Mouse (Mus musculus): ENCODE measurements around the gene Tspan1. TPM values are rescaled to one million over a fixed set of nuclear protein-coding genes. Genes with fewer than 3 reads are reported as not detected.

Gene Tspan1
- polyA plus RNA-seq, 1 experiment from 2014 or later: 0.06 TPM

GRCm38 (mm10) chr4:116149812-116150155 is 17.6 kb downstream of the Tspan1 start:
- in situ Hi-C loops (cut with MboI; ENCODE audit: low pct_unique_long_range_greater_than_20kb): no loop called here
- no peak for DNase-seq (ENCODE audit: low read depth, low spot score)
- ChIA-PET POLR2A (interaction anchor here (0.6 kb wide), 1 partner anchor 69 kb away, joined by 3 read pairs; no protein-coding TSS in a partner anchor), CTCF (no interaction called here)
- no peak for TF ChIP-seq CTCF (IDR thresholded peaks at IDR 0.05)
- H3K27me3 ChIP-seq: no peaks in the 10 kb centered on the region
- no peak for ATAC-seq

- CTCF ChIA-PET: no interaction called here
- in situ Hi-C loops (cut with MboI; ENCODE audit: low pct_unique_long_range_greater_than_20kb): no loop called here
- POLR2A ChIA-PET: interaction anchor here (0.6 kb wide), 2 partner anchors 158 to 640 kb away, joined by 3 read pairs; no protein-coding TSS in a partner anchor
Measured at GRCm38 (mm10) chr4:116143891-116144717, 23.3 kb downstream of the Tspan1 start.

GRCm38 (mm10) chr4:116143317-116143811 is 24.0 kb downstream of the Tspan1 start:
- DNase-seq (ENCODE audit: low read depth, low spot score) (no peak), ATAC-seq (no peak)
- in situ Hi-C loops (cut with MboI; ENCODE audit: low pct_unique_long_range_greater_than_20kb): no loop called here
- no peaks in the 10 kb centered on the region for H3K27me3 ChIP-seq
- CTCF ChIA-PET: no interaction called here
- POLR2A ChIA-PET: no interaction called here
- TF ChIP-seq CTCF (IDR thresholded peaks at IDR 0.05): no peak

More at GRCm38 (mm10) chr4:116143891-116144717, 23.3 kb downstream of the Tspan1 start:
- H3K27me3 ChIP-seq: no peaks in the 10 kb centered on the region
- ATAC-seq (peak; percentile 78), DNase-seq (ENCODE audit: low read depth, low spot score) (no peak)
- no peak for TF ChIP-seq CTCF (IDR thresholded peaks at IDR 0.05)

GRCm38 (mm10) chr4:116142269-116142668 is 25.1 kb downstream of the Tspan1 start:
- ChIA-PET POLR2A (interaction anchor here (1.8 kb wide), 1 partner anchor 8 kb away, joined by 5 read pairs; the partner anchor contains the start of gene Lurap1), CTCF (no interaction called here)
- H3K27me3 ChIP-seq: no peaks in the 10 kb centered on the region
- TF ChIP-seq CTCF (IDR thresholded peaks at IDR 0.05): no peak
- no peak for DNase-seq (ENCODE audit: low read depth, low spot score)
- ATAC-seq: no peak
- in situ Hi-C loops (cut with MboI; ENCODE audit: low pct_unique_long_range_greater_than_20kb): no loop called here

- no peak for TF ChIP-seq CTCF (IDR thresholded peaks at IDR 0.05)
- CTCF ChIA-PET: no interaction called here
Measured at GRCm38 (mm10) chr4:116141736-116142135, 25.7 kb downstream of the Tspan1 start.

GRCm38 (mm10) chr4:116140801-116141574 is 26.4 kb downstream of the Tspan1 start:
- H3K27me3 ChIP-seq: no peaks in the 10 kb centered on the region
- in situ Hi-C loops (cut with MboI; ENCODE audit: low pct_unique_long_range_greater_than_20kb): no loop called here
- POLR2A ChIA-PET: interaction anchor here (1.8 kb wide), 1 partner anchor 10 kb away, joined by 5 read pairs; the partner anchor contains the start of gene Lurap1
- CTCF ChIA-PET: no interaction called here
- ATAC-seq: no peak
- no peak for DNase-seq (ENCODE audit: low read depth, low spot score)
- TF ChIP-seq CTCF (IDR thresholded peaks at IDR 0.05): no peak

More at GRCm38 (mm10) chr4:116141736-116142135, 25.7 kb downstream of the Tspan1 start:
- in situ Hi-C loops (cut with MboI; ENCODE audit: low pct_unique_long_range_greater_than_20kb): no loop called here
- no peaks in the 10 kb centered on the region for H3K27me3 ChIP-seq
- ATAC-seq (no peak), DNase-seq (ENCODE audit: low read depth, low spot score) (no peak)
- POLR2A ChIA-PET: interaction anchor here (1.8 kb wide), 1 partner anchor 9 kb away, joined by 5 read pairs; the partner anchor contains the start of gene Lurap1

GRCm38 (mm10) chr4:116137421-116137996 is 29.9 kb downstream of the Tspan1 start:
- ATAC-seq: no peak
- ChIA-PET CTCF (interaction anchor here (0.9 kb wide), 1 partner anchor 205 kb away, joined by 3 read pairs; no protein-coding TSS in a partner anchor), POLR2A (no interaction called here)
- TF ChIP-seq CTCF (IDR thresholded peaks at IDR 0.05): no peak
- in situ Hi-C loops (cut with MboI; ENCODE audit: low pct_unique_long_range_greater_than_20kb): no loop called here
- DNase-seq (ENCODE audit: low read depth, low spot score): no peak
- H3K27me3 ChIP-seq: no peaks in the 10 kb centered on the region

- no peaks in the 10 kb centered on the region for H3K27me3 ChIP-seq
- ChIA-PET CTCF (interaction anchor here (0.7 to 1.4 kb wide), 2 partner anchors 41 to 468 kb away, joined by 3 to 4 read pairs; no protein-coding TSS in a partner anchor), POLR2A (no interaction called here)
- DNase-seq (ENCODE audit: low read depth, low spot score) (no peak), ATAC-seq (no peak)
- peak; percentile 75 for TF ChIP-seq CTCF (IDR thresholded peaks at IDR 0.05)
- in situ Hi-C loops (cut with MboI; ENCODE audit: low pct_unique_long_range_greater_than_20kb): no loop called here
Measured at GRCm38 (mm10) chr4:116134990-116135389, 32.4 kb downstream of the Tspan1 start.

- in situ Hi-C loops (cut with MboI; ENCODE audit: low pct_unique_long_range_greater_than_20kb): no loop called here
- POLR2A ChIA-PET: no interaction called here
- DNase-seq (ENCODE audit: low read depth, low spot score) (no peak), ATAC-seq (no peak)
- no peak for TF ChIP-seq CTCF (IDR thresholded peaks at IDR 0.05)
- CTCF ChIA-PET: no interaction called here
- no peaks in the 10 kb centered on the region for H3K27me3 ChIP-seq
Measured at GRCm38 (mm10) chr4:116133126-116133525, 34.3 kb downstream of the Tspan1 start.

- no peaks in the 10 kb centered on the region for H3K27me3 ChIP-seq
- DNase-seq (ENCODE audit: low read depth, low spot score): no peak
- in situ Hi-C loops (cut with MboI; ENCODE audit: low pct_unique_long_range_greater_than_20kb): no loop called here
- ATAC-seq: no peak
- no peak for TF ChIP-seq CTCF (IDR thresholded peaks at IDR 0.05)
- ChIA-PET CTCF (no interaction called here), POLR2A (no interaction called here)
Measured at GRCm38 (mm10) chr4:116127956-116128355, 39.4 kb downstream of the Tspan1 start.

Data from Patski (cell line).